17 mouse cellular contexts compared by ENCODE assay signal in the genomic region with DNA sequence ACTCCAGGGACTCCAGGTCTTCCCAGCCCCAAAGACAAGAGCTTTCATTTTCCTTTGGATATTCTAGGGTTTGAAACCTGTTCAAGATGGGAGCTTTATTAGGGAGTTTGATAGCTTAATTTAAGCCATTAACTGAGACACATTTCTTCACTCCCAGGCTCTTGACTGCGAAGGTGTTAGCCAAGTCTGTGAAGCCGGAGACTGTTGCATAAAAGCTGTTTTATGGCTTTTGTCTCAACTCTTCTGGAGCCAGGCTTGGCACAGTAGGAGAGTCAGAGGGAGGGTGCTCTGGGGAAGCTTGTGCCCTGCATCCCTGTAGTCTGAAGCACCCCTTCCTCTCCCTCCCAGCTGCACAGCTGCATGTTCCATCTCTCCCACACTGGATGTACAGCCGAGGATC.
"Had no signal": no experiment of that assay in that cellular context is flagged by ENCODE, and none has a peak within 500 bp of the region (broad histone marks: within the 10 kb centered on the region; RNA-seq: fewer than 3 reads in every experiment).

No protein-coding gene starts in this region.

- H3K4me2 ChIP-seq: liver, embryonic 15.5 days; lung, embryonic 15.5 days; midbrain, embryonic 11.5 days; midbrain, embryonic 13.5 days; midbrain, embryonic 15.5 days; neural tube, embryonic 12.5 days had no signal

- H3K4me1 ChIP-seq: midbrain, embryonic 15.5 days; neural tube, embryonic 12.5 days had no signal

- H3K27me3 ChIP-seq: lung, embryonic 15.5 days; midbrain, embryonic 13.5 days; midbrain, embryonic 15.5 days; neural tube, embryonic 12.5 days had no signal

- DNase-seq: liver, postnatal 0 days; lung, adult 2 months; lung, postnatal 14 days; lung, postnatal 36 days; right cerebral cortex, postnatal 14 days; spleen, adult 18-20 months; thymus, adult 2 months; thymus, postnatal 25 days; thymus, postnatal 4 days had no signal

- H3K27ac ChIP-seq: liver, embryonic 15.5 days; lung, embryonic 15.5 days; macrophage; midbrain, embryonic 13.5 days; midbrain, embryonic 15.5 days; neural tube, embryonic 12.5 days had no signal

- H3K9me3 ChIP-seq: liver, embryonic 15.5 days; lung, embryonic 15.5 days; megakaryocyte, embryonic 14.5 days; midbrain, embryonic 13.5 days; midbrain, embryonic 15.5 days; neural tube, embryonic 12.5 days had no signal

- ATAC-seq: liver, postnatal 0 days; midbrain, embryonic 13.5 days; midbrain, embryonic 15.5 days had no signal

- H3K36me3 ChIP-seq: liver, embryonic 15.5 days; lung, embryonic 15.5 days; midbrain, embryonic 13.5 days; midbrain, embryonic 15.5 days; neural tube, embryonic 12.5 days had no signal

- H3K4me3 ChIP-seq: liver, embryonic 15.5 days; lung, embryonic 15.5 days; megakaryocyte, embryonic 14.5 days; midbrain, embryonic 13.5 days; midbrain, embryonic 15.5 days; neural tube, embryonic 12.5 days had no signal

- H3K9ac ChIP-seq: liver, embryonic 15.5 days; liver, postnatal 0 days; lung, embryonic 15.5 days; midbrain, embryonic 13.5 days; midbrain, embryonic 15.5 days; neural tube, embryonic 12.5 days had no signal
